Mouse (Mus musculus) ES-E14 (cell line): Measurements from ENCODE around the gene Nrxn3. TPM values are rescaled to one million over a fixed set of nuclear protein-coding genes. Genes with fewer than 3 reads are reported as not detected.

Experiments
- DNase-seq: peaks from one replicate; pipeline ENCODE4 v3.0.0-alpha.2; 2013; ENCODE audit warnings: low read depth, low spot score
- H3K27ac ChIP-seq: 2 replicates; pipeline ENCODE4 v1.5.1; 2012; ENCODE audit warnings: low read depth, mild to moderate bottlenecking, low read length, moderate library complexity, mixed read lengths; ENCODE audit not compliant: poor library complexity, insufficient read depth, severe bottlenecking
- H3K36me3 ChIP-seq: 2 replicates; pipeline ENCODE4 v1.6.1; 2012; ENCODE audit warnings: mild to moderate bottlenecking, low read length, moderate library complexity, mixed read lengths; ENCODE audit not compliant: control insufficient read depth, poor library complexity, insufficient read depth, severe bottlenecking
- H3K4me1 ChIP-seq, 2 experiments: fragments of 150-350 bp in 1 of 2; sonication (generic) in 1 of 2; 2 replicates each; pipeline ENCODE4 v1.6.1; 2012; ENCODE audit warnings: low read length in 2 of 2, mild to moderate bottlenecking in 1 of 2, mixed read lengths in 1 of 2; ENCODE audit not compliant: control insufficient read depth in 2 of 2, insufficient read depth in 2 of 2, poor library complexity in 1 of 2
- H3K4me3 ChIP-seq, 2 experiments: fragments of 150-350 bp in 1 of 2; sonication (generic) in 1 of 2; 2 replicates each; pipeline ENCODE4 v1.5.1; 2012; ENCODE audit warnings: low read length in 2 of 2, low read depth in 1 of 2, mild to moderate bottlenecking in 1 of 2, mixed read lengths in 1 of 2; ENCODE audit not compliant: insufficient read depth in 1 of 2, poor library complexity in 1 of 2, severe bottlenecking in 1 of 2
- H3K9ac ChIP-seq: 2 replicates; pipeline ENCODE4 v1.6.1; 2012; ENCODE audit warnings: low read depth, mild to moderate bottlenecking, low read length, mixed read lengths; ENCODE audit not compliant: poor library complexity, insufficient read depth, severe bottlenecking
- H3K9me3 ChIP-seq: fragments of 150-350 bp; sonication (generic); 2 replicates; pipeline ENCODE4 v1.6.1; 2012; ENCODE audit warnings: low read depth, mild to moderate bottlenecking, low read length; ENCODE audit not compliant: control insufficient read depth, insufficient read depth
- CHD2 ChIP-seq: IDR thresholded peaks from 2 replicates; pipeline ENCODE4 v1.6.1; 2014; ENCODE audit warnings: mild to moderate bottlenecking, low read depth, low read length, inconsistent platforms
- HCFC1 ChIP-seq: IDR thresholded peaks from 2 replicates; pipeline ENCODE4 v1.6.1; 2012; ENCODE audit warnings: low read length, inconsistent platforms, borderline replicate concordance; ENCODE audit not compliant: insufficient read depth
- MAFK ChIP-seq: IDR thresholded peaks from 2 replicates; pipeline ENCODE4 v1.6.1; 2014; ENCODE audit warnings: mild to moderate bottlenecking, low read depth, low read length, inconsistent platforms; ENCODE audit not compliant: insufficient read depth
- ZC3H11A ChIP-seq: IDR thresholded peaks from 2 replicates; pipeline ENCODE4 v1.6.1; 2012; ENCODE audit warnings: low read depth, mild to moderate bottlenecking, inconsistent platforms, low read length, borderline replicate concordance
- ZNF384 ChIP-seq: IDR thresholded peaks from 2 replicates; pipeline ENCODE4 v1.6.1; 2012; ENCODE audit warnings: low read depth, low read length, inconsistent platforms
- in situ Hi-C, 2 experiments: fragments of 600-800 bp; cut with MboI; formaldehyde crosslinking; loops; one replicate each; pipeline ENCODE4 v1.15.1; 2025; ENCODE audit warnings: low sequenced_read_pairs in 2 of 2, inconsistent platforms in 1 of 2; ENCODE audit not compliant: unreplicated experiment in 2 of 2
- total RNA-seq: library from RNA; depleted of rRNA; stranded (reverse); fragments of 300-350 nt; gene quantifications from 2 replicates; pipeline ENCODE4 v1.2.3, GENCODE M21; 2012

Nrxn3 gene
- total RNA-seq, 1 experiment: 0.13 TPM

- Histone ChIP-seq H3K4me1 (no peaks in the 10 kb centered on the region), H3K4me3 (no peak overlapping the region), H3K27ac (no peak overlapping the region), H3K36me3 (no peaks in the 10 kb centered on the region), H3K9me3 (no peaks in the 10 kb centered on the region), H3K9ac (no peak overlapping the region)
- in situ Hi-C loops: no loop called here
- TF ChIP-seq ZNF384: no peak
- TF ChIP-seq ZC3H11A: no peak
- no peak for TF ChIP-seq MAFK
- TF ChIP-seq HCFC1: no peak
- TF ChIP-seq CHD2: no peak
- no peak for DNase-seq
Observed at GRCm38 (mm10) chr12:89508970-89509369, 786.3 kb downstream of the Nrxn3 start.

DNA sequence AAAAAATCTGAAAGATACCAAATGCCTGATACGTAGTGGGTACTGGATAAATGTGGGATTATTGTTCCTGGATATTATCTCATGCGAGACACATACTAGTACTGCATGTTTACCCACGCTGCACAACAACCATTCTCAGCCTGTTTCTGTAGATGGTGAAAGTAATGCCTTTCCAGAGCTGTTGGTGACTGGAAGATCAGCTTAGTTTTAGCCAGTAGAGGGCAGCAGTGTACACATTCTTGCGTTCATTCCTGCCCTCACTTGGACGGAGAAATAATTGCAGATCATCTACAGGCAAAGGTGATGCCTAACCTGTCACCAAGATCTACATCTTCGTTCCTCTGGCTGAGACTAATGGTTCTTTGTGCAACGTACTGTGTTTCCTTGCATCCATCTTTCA is 791.1 kb downstream of the Nrxn3 start:
- TF ChIP-seq HCFC1 (no peak), ZC3H11A (no peak), MAFK (no peak), CHD2 (no peak), ZNF384 (no peak)
- peak; percentile 59 for DNase-seq

GRCm38 (mm10) chr12:89516046-89516445 is 793.4 kb downstream of the Nrxn3 start:
- no peaks in the 10 kb centered on the region for H3K36me3 ChIP-seq
- H3K27ac ChIP-seq: no peak overlapping the region
- no peaks in the 10 kb centered on the region for H3K4me1 ChIP-seq
- H3K9ac ChIP-seq: no peak overlapping the region
- no peak overlapping the region for H3K4me3 ChIP-seq
- no peak for DNase-seq
- TF ChIP-seq MAFK (no peak), ZC3H11A (no peak), HCFC1 (no peak), ZNF384 (no peak), CHD2 (no peak)
- in situ Hi-C loops: no loop called here
- H3K9me3 ChIP-seq: no peaks in the 10 kb centered on the region

More for the DNA sequence above, 791.1 kb downstream of the Nrxn3 start:
- no peak overlapping the region for H3K27ac ChIP-seq
- in situ Hi-C loops: no loop called here
- no peaks in the 10 kb centered on the region for H3K36me3 ChIP-seq
- H3K4me3 ChIP-seq: no peak overlapping the region
- H3K9ac ChIP-seq: no peak overlapping the region
- H3K9me3 ChIP-seq: no peaks in the 10 kb centered on the region
- no peaks in the 10 kb centered on the region for H3K4me1 ChIP-seq

- Histone ChIP-seq H3K4me1 (no peaks in the 10 kb centered on the region), H3K9ac (no peak overlapping the region), H3K27ac (no peak overlapping the region), H3K36me3 (no peaks in the 10 kb centered on the region), H3K9me3 (no peaks in the 10 kb centered on the region), H3K4me3 (no peak overlapping the region)
- in situ Hi-C loops: no loop called here
- no peak for TF ChIP-seq MAFK
- no peak for TF ChIP-seq HCFC1
- no peak for TF ChIP-seq ZC3H11A
- no peak for TF ChIP-seq ZNF384
- no peak for TF ChIP-seq CHD2
- no peak for DNase-seq
Observed at GRCm38 (mm10) chr12:89530679-89531350, 808.1 kb downstream of the Nrxn3 start.

- no peaks in the 10 kb centered on the region for H3K36me3 ChIP-seq
- H3K9ac ChIP-seq: no peak overlapping the region
- no peak overlapping the region for H3K4me3 ChIP-seq
- no peak for DNase-seq
- in situ Hi-C loops: no loop called here
- no peaks in the 10 kb centered on the region for H3K4me1 ChIP-seq
- no peaks in the 10 kb centered on the region for H3K9me3 ChIP-seq
- TF ChIP-seq CHD2 (no peak), ZC3H11A (no peak), ZNF384 (no peak), MAFK (no peak), HCFC1 (no peak)
- no peak overlapping the region for H3K27ac ChIP-seq
Observed at GRCm38 (mm10) chr12:89551291-89551690, 828.6 kb downstream of the Nrxn3 start.
